Mouse (Mus musculus) heart, adult 10 weeks (tissue): Measurements from ENCODE around the gene Gm14085. TPM values are rescaled to one million over a fixed set of nuclear protein-coding genes. Genes with fewer than 3 reads are reported as not detected.

Source experiments
- polyA plus RNA-seq: library from polyadenylated mRNA; stranded (reverse); fragments of 350-450 nt; fragmentation: Illumina TruSeq; extraction: RNeasy Lipid Tissue Mini Kit (QIAGEN cat#74804); gene quantifications from one replicate; pipeline ENCODE4 v1.2.3, GENCODE M21; 2014; ENCODE audit warnings: low read depth, low replicate concordance

Gm14085 gene
- not detected for polyA plus RNA-seq

DNA sequence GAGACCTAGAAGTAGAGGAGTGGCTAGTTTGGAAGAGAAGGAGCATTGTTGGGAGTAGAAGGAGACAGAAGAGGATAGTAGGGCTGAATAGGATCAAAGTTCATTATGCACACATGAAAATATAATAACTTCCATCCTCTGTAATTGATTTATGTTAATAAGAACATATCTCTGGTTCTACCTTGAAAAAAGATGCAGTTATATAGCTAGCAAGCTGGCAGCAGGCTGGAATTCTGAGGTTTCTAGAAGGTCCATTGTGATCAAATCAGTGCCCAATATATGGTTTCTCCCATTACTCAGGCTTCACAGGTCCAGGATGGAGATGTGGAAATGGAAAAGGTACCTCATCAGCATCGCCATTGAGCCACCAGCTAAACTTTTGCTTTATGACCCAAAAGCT, at the start of gene Gm14085:
Gm14085 (plus strand) TSS at position 301 of the 400 bp plus-strand sequence.

Other genes with a start within 250 kb of the Gm14085 start
- gene Duox2, start 186.5 kb upstream of the Gm14085 start, polyA plus RNA-seq, result 0.42 TPM
- gene Duoxa2, start 186.0 kb upstream of the Gm14085 start, polyA plus RNA-seq, result not detected
- 0.63 TPM for gene Duoxa1, start 171.2 kb upstream of the Gm14085 start, polyA plus RNA-seq
- 0.29 TPM for gene Duox1, start 169.3 kb upstream of the Gm14085 start, polyA plus RNA-seq
- 3.1 TPM for gene Shf, start 115.8 kb upstream of the Gm14085 start, polyA plus RNA-seq
- gene Slc28a2, start 58.5 kb upstream of the Gm14085 start, polyA plus RNA-seq, result 35.1 TPM
- 3.5 TPM for gene Gatm, start 126.4 kb downstream of the Gm14085 start, polyA plus RNA-seq
- 0.76 TPM for gene AA467197, start 152.0 kb downstream of the Gm14085 start, polyA plus RNA-seq
- gene Slc30a4, start 217.7 kb downstream of the Gm14085 start, polyA plus RNA-seq, result 8.0 TPM